Mouse (Mus musculus): ENCODE results near the gene Gm43518.

Gm43518 gene

DNA sequence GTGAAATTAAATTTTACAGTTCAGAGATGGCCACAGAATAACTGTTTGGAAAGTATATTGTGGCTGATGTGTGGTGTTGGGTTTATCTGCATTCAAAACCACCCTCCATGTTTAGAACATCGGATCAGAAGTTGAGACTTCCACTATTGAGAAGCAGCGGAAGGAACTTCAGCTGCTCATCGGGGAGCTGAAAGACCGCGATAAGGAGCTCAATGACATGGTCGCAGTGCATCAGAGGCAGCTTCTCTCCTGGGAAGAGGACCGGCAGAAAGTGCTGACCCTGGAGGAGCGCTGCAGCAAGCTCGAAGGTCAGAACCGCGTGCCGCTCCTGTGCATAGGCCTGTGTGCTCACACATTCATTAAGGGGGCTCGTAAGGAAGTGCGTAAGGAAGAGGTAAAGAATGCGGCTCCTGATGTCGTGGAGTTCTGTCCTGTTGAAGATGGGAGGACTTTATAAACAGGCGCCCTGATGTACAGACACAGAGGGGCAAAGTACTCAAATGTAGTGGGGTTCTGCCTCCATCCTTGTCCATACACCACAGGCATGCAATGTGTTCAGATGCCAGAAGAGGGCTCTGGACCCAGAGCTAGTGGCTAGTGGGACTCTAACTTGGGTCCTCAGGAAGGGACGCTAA, 6.9 kb downstream of the Gm43518 start:
- peak; percentile 18 for DNase-seq

DNA sequence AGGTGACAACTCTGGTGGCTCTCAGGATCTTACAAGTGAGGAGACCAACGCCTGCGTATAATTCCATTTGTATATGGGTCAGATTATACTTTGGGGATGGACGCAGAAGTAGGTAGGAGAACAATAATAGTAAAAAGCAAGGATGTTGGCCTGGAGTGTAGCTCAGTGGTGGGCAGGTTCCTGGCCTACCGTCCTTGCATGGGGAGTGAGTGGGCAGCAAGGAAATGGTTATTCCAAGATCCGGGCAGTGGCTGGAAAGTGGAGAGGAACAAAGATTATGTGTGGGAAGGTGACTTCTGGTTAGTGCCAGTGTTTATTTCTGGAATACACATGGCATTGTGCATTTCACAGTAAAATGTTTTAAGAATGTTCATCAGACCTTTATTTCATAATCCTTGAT, 8.7 kb downstream of the Gm43518 start:
- no peak for DNase-seq

DNA sequence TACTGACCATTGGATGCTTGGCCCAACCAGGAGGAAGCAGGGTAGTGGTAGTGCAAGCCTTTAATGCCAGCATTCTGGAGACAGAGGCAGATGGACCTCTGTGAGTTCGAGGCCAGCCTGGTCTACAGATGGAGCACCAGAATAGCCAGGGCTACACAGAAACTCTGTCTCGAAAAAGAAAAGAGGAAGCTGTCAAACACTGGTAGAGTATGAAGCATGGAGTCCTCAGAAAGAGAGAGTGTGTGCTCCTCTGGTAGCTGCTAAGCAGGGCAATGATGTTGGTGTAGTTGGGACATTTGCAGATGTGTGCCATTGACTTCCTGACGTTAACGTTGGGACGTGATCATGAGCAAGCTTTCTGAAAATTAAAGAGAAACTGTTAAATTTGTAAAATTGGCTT, 11.3 kb downstream of the Gm43518 start:
- DNase-seq: no peak

DNA sequence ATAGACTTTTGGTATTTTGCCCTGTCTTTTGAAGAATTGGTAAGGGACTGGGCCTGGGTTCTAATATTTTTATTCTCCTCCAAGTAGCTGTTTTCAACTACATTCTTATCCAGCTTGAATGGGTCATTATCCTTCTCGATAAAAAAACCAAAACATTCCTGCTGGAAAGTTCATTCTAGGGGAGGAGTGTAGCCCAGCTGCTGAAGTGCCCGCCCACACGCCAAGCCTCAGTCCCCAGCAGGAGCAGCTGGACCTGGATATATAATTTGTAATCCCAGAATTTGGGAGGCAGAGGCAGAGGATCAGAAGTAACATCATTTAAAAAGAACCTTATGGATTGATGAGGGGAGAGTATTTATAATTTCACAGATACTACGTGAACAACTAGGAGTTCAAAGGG, 19.3 kb downstream of the Gm43518 start:
- no peak for DNase-seq

DNA sequence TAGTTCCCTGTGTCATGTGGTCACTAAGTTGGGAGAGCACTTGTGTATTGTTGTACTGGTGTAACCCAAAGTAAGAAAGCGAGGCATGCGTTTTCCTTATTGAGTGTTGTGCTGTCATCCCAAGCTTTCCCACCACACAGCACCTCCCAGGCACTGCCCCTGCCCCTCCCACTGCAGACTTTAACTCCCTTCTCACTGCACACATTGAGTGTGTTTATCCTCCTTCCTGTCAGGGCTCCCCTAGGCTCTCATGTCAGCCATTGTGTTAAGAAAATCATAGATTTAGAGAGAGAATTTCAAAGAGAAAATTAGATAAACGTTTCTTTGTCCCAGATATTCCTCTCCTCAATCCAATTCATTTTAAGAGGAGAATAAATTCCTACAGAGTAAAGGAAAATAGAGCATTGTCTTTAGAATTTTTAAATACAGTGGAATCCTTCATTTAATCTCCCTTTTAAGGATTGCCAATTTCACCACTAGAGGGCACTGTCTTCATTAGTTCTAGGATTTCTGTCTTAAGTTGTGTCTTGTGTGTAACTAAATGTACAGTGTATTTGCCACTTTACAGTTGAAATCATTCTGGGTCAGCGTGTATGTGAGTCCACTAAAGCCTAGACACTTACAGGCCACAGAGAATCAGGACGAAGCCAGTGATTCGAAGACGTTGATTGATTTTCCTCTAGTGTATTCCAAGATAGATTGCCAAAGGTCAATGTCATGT, 20.0 kb downstream of the Gm43518 start:
- peak; percentile 47 for DNase-seq

DNA sequence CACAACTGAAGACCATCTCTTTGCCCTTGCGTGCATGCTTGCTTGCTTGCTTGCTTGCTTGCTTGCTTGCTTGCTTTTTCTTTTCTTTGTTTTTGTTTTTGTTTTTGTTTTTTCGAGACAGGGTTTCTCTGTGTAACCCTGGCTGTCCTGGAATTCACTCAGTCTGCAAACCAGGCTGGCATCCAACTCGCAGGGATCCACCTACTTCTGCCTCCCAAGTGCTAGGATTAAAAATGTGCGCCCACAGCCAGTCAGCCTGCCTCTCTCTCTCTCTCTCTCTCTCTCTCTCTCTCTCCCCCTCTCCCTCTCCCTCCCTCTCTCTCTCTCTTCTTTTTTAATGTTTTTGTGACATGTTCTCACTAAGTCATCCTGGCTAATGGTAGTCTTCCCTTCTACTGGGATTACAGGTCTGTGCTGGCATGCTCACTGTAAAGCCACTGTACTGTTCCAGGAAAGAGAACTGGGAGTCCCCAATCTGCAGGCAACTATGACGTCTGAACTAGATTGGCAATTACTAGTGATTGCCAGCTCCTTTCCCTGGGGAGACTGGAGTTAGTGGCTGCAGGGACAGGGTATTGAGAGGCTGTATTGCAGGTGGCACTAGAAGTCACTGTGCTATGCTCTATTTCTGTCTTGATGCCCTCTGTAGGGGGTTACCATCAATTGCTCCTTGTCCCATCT, 25.3 kb downstream of the Gm43518 start:
- no peak for DNase-seq

DNA sequence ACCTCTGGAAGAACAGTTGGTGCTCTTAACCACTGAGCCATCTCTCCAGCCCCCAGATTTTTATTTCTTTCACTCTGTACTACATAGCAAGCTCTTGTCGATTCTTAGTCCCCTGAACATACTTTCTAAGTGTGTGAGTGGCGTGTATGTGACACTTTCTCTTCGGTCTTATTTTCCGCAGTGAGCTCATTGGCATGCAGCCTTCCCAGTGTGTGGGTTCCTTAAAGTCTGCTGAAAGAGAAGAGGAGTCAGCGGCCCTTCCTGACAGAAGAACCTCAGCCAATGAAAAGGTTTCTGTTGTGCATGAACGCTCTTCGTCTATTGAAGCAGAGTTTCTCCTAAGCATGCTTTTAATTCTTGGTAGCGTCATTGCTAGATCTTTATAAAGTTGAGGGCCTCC, 30.0 kb downstream of the Gm43518 start:
- DNase-seq: no peak

DNA sequence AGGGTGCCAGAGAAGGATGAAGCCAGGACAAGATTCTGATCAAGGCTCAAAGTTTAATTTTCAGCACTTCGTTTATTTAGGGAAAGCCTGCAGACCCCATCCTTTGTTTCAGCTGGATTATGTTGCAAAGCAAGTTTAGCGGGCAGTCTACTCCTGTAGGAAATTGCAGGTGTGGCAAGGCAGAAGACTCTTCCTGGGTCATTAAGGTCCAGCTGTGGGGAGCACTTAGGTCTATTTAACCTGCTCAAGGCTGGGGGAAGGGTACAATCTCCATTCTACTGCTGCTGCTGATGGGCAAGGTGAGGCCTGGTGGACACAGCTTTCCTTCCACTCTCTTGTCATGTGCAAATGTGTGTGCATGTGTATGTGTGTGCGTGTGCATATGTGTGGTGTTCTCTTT, 31.8 kb downstream of the Gm43518 start:
- no peak for DNase-seq

DNA sequence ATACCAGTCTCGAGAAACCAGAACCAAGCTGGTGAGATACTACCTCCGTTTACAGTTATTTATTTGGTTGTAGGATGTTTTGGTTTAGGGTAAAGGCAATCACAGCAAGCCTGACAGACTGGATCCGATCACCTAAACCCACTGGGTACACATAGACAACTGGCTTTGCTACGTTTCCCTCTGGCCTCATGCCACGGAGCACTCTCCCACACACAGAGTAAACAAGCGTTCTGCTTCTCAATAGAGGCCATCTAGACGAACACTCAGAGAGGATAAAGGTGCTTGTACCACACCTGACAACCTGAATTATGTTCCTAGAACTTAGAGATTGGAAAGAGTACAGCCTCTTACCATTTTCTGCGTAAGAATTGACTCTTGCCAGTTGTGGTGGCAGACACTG, 32.9 kb downstream of the Gm43518 start:
- DNase-seq: no peak

DNA sequence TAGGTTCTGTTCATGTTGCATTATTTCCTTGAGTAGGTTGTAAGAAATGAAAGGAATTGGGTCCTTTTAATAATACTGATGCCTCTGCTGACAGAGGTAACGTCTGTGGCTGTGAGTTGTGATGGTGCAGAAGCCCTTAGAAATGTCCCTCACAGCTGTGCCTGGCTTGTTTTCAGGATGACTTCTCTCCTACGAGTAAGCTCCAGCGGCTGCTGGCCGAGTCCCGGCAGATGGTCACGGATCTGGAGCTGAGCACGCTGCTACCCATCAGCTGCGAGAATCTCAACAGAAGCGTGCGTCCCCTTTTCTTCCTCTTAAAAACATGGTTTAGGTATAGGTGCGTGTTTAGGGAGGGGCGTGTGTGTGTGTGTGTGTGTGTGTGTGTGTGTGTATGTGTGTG, 33.8 kb downstream of the Gm43518 start:
- DNase-seq: no peak

DNA sequence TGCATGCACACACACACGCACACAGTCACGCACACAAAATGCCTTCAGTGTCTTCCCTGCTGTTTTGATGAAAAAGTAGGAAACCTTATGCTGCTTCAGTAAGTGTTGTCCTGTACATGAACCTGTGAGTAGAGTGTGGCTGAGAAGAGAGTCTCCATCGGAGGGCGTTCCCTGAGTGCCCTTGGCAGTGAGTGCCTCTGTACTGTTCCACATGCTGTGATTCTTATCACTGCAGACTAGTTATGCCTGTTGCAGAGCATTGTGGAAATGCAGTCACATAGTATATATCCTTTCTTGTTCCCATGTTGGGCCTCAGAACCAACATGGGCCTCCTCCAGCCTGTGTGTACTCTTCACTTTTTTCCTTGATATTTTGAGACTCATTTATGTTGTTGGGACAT, 37.0 kb downstream of the Gm43518 start:
- DNase-seq: no peak

DNA sequence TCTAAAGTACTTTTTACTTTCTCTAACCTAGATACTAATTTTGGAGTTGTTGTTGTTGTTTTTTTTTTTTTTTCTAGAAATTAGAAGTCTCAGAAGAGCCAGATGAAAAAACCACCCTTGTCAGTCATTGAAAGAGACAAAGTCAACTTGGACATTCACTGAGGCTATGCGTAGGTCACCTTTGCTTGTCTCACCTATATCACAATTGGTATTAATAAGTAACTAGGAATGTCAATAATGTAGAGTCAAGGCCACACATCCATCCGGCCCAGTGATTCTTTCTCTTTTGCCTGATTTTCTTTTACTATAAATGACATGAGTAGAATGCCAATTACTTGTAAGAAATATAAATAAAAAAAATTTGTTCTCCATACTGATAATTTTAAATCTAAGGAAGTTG, 39.5 kb downstream of the Gm43518 start:
- DNase-seq: no peak

DNA sequence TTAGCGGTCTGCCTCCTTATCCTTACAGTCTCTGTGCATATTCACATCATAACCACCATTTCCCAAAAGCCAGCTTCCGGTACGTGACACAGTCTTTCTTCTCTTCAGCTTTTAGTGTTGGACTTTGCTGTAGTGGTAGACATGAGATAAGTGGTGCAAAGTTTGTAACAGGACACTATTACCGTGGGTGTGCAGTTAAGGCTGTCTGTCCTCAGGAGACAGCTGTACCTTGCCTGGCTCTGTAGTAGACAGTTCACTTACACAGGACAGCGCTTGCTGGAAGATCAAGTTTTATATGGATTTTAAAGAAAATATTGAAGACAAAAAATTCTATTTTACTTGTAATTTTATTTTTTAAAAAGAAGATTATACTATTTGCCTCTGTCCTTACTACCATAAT, 41.2 kb downstream of the Gm43518 start:
- DNase-seq: no peak

DNA sequence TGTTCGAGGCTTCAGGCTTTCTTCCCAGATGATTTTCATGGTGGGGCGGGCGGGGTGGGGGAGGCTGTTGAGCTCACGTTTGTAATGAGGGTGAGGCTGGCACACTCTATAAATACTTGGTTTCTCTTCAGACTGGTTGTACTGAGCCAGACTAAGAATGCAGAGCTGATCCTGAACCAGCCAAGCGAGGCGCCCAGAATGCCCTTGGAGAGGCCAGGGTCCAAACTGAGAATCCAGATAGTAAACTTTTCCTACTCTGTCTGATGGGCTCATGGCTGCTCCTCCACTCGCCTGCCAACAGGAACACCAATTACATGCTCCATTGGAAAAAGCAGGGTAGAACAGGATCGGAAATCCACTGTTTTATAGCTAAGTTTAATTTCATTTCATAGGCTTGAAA, 42.0 kb downstream of the Gm43518 start:
- DNase-seq: peak; percentile 73

DNA sequence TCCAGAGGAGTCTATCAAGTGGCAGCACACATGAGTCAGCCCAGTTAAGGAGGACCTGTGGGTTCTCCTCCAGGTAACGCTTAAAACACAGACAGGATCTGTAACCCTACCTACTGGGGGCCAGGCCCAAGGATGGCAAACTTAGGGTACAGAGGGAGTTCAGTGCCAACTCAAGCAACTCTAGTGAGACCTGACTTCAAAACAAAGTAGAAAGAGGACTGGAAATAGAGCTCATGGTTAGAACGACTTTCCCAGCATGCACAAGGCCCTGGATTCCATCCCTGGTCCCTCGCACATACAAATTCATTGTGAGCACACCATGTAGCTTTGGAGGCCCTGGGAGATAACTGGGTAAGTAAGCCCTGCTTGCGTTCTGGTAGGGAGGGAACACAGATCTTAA, 43.4 kb downstream of the Gm43518 start:
- no peak for DNase-seq

DNA sequence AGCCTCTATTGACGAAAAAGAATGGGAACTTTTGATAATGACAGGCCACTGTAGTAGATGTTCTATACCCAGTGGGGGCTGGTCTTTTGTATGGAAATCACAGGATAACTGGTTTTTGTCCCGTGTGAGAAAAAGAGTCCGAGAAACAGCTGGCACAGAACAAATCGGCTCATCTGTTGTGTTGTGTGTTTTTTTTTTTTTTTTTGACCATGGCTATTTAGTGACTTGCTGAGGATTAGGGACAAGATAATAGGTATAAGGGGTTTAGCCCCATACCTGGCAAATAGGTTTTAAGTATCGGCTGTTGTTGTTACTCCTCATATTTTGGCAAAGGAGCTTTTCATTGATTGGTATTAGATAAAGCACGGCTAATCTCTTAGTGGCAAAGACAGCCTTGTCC, 45.2 kb downstream of the Gm43518 start:
- no peak for DNase-seq

DNA sequence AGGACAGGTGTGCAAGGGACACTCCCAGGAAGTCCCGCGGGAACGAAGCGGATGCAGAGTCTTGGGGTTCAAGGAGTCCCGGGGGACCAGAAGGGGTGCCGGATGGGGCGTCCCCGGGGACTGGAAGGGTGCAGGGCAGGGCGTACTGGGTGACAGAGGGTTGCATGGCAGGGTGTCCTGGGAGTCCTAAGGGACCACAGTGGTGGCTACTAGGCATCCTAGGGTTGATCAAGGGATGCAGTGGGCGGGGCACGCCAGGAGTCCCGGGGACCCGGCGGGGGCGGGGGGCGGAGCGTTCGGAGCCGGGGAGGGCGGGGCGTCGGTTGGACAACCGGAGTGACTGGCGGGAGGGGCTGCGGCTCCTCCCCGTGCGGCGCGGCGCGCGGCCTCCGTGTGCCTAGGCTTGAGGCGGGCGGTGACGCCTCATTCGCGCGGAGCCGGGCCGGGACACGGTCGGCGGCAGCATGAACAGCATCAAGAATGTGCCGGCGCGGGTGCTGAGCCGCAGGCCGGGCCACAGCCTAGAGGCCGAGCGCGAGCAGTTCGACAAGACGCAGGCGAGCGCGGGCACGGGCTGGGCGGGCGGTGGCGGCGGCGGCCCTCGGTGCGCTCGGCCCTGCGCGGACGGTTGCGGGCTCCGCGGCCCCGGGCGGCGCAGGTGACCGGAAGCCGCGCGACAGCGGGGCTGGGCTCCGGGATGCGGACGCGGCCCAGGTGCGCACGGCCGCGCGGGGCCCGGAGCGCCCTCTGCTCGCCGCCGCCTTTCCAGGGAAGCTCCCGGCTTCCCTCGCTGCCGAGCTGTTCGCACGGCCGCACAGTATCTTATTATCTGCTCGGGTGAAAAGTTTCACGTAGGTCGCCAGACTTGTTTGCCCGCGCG, 46.3 kb downstream of the Gm43518 start, which contains the start of gene Hip1r:
Hip1r (plus strand) TSS at position 330 of the 880 bp plus-strand sequence.
- peak; percentile 92 for DNase-seq

DNA sequence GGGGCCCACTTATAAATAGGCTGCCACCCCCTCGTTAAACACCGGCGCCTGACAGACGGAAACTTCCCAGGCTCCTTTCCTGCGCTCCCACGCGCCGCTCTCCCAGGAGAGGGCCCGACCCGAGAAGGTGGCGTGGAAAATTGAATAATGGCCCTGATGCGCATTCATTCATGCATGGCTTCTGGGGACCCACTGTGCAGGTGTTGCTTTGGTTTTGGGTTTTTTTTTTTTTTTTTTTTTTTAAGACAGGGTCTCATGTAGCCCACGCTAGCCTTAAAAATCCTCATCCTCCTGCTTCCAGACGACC, 46.9 kb downstream of the Gm43518 start:
- no peak for DNase-seq

DNA sequence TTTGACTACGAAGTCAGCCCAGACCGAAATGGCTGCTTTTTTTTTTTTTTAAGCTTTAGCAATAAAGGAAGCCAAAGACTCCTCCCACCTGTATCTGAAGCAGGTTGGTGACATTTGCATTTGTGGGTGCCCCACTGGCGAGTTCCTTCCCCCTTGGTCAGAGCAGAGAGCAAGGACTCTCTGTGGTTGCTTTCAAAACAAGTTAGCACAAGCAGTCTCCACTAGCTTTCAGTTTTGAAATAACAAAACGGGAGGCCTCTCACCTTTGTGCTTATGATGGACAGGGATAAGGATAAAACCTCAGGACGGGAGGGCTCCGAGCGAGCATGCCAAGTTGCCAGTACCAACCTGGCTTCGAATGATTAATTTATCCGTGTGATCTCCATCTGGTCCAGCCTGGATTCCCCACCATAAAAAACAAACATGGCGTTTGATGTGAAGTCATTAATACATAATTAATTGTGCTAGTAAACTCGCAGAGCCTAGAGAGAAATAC, 47.4 kb downstream of the Gm43518 start:
- DNase-seq: no peak

DNA sequence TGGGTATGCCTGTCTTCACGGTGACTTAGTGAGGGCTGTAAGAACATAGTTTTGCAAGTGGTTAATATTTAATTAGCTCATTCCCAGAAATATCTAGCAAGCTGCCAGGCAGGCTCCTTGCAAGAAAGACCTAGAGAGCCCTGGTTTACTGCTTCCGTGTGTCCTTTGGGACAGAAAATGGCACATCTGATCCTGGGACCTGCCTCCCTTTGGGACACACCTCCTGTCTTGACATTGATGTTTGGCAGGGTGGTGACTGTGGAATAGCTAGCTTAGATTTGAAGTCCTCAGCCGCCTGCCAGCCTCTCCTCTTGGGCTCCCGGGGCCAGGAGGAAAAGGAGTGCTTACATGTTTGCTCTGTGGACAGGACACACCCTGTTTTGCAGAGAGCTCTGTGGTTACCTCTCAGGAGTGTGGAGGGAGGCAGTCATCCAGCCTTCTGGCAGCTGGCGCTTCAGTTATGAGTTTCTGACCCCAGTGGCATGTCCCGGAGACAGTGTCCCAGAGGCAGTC, 48.5 kb downstream of the Gm43518 start:
- DNase-seq: peak; percentile 66

DNA sequence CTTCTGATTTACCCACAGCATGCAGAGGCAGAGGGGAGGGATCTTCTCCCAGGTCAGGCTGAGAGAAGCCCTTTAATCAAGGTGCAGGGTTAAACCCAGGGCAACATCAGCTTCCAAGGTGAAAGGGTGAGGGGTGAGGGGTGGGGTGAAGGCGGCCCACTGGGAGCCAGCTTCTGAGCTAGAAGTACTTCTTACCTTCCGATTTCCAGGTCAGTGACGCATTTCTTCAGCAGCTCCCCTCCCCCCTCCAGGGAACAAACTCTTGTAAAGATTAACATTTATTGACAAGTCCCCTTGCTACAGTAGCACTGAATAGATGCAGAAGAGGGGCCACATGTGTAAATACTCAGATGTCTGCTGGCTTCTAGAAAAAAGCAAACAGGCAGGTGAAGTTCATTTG, 50.0 kb downstream of the Gm43518 start:
- no peak for DNase-seq

DNA sequence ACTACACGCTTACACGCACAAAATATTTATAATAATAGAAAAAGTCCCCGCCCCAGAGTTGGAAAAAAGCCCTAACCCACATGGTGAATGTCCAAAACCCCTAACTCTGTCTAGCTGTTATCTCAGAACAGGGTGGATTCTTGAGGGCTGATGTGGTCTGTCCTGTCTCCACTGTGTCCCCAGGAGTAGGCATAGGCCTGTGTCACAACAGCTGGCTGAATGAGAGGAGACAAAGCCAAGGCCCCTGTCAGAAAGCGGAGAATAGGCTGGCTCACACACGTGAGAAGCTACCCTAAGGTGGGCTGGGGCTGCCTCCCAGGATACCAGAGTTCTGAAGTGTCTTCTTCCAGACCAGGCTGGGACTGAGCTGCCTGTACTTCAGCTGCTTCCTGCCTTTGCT, 50.9 kb downstream of the Gm43518 start:
- no peak for DNase-seq

Data from kidney, postnatal 14 days (tissue).